32 mouse cellular contexts compared by ENCODE assay signal in genomic region chr7:112235493-112235892, GRCm38 (mm10). TPM values are rescaled to one million over a fixed set of nuclear protein-coding genes. Genes with fewer than 3 reads are reported as not detected.
DNase-seq lines count a peak whose midpoint lies in the region; ATAC-seq lines count a peak whose summit lies in the region.
"Had no signal": no experiment of that assay in that cellular context is flagged by ENCODE, and none has a peak within 500 bp of the region (broad histone marks: within the 10 kb centered on the region; RNA-seq: fewer than 3 reads in every experiment).

No protein-coding gene starts in this region.

- no peak for ATAC-seq in heart, embryonic 12.5 days (ENCODE audit: insufficient number of reproducible peaks, low FRiP score)
- ATAC-seq: activated CD4-positive, CD25-positive, alpha-beta regulatory T cell, adult 4 months; forebrain, embryonic 14.5 days; intestine, embryonic 16.5 days had no signal

- no peaks in the 10 kb centered on the region for H3K9me3 ChIP-seq in heart, embryonic 12.5 days (replicated peaks)
- H3K9me3 ChIP-seq: embryonic facial prominence, embryonic 12.5 days; hindbrain, embryonic 13.5 days; limb, embryonic 12.5 days; liver, embryonic 15.5 days; neural tube, embryonic 15.5 days had no signal

- H3K27me3 ChIP-seq in heart, embryonic 12.5 days (replicated peaks): no peaks in the 10 kb centered on the region
- H3K27me3 ChIP-seq: embryonic facial prominence, embryonic 12.5 days; liver, embryonic 15.5 days; neural tube, embryonic 15.5 days had no signal

- WGBS in heart, embryonic 12.5 days: 78% methylated on average over 4 of the region's 4 CpGs

- H3K4me3 ChIP-seq in heart, embryonic 12.5 days: no peak overlapping the region
- H3K4me3 ChIP-seq: embryonic facial prominence, embryonic 12.5 days; hindbrain, embryonic 13.5 days; limb, embryonic 12.5 days; liver, embryonic 15.5 days; neural tube, embryonic 15.5 days had no signal

- peaks cover 86% of the 10 kb centered on the region for H3K36me3 ChIP-seq in heart, embryonic 12.5 days
- H3K36me3 ChIP-seq: embryonic facial prominence, embryonic 12.5 days; hindbrain, embryonic 13.5 days; limb, embryonic 12.5 days; liver, embryonic 15.5 days; neural tube, embryonic 15.5 days had no signal

- no peak overlapping the region for H3K9ac ChIP-seq in heart, embryonic 12.5 days
- H3K9ac ChIP-seq: embryonic facial prominence, embryonic 12.5 days; hindbrain, embryonic 13.5 days; limb, embryonic 12.5 days; liver, embryonic 15.5 days; lung, embryonic 14.5 days; neural tube, embryonic 15.5 days had no signal

- intact Hi-C loops in gastrocnemius, postnatal 14 days (cut with DNase I; ENCODE audit: low total_unique reads): no loop called here
- intact Hi-C loops in heart, postnatal 36 days (cut with DNase I): loop anchor here (5.0 kb wide), 1 partner anchor 62 kb away; no protein-coding TSS in a partner anchor

- peak; percentile 59 for DNase-seq in cerebellum, adult 11-12 months
- DNase-seq in cerebellum, adult 8-10 months: no peak
- peak; percentile 59 for DNase-seq in gastrocnemius, adult 18-20 months (ENCODE audit: low spot score)
- no peak for DNase-seq in gastrocnemius, postnatal 14 days
- DNase-seq in heart, postnatal 36 days: no peak
- peak; percentile 58 for DNase-seq in brain, adult 2 months (ENCODE audit: low read depth, low spot score)
- no peak for DNase-seq in spleen, postnatal 4 days (ENCODE audit: low spot score in 2 of 2)
- DNase-seq: adrenal gland, adult 2 months; adrenal gland, postnatal 36 days; embryo, embryonic 11 days; heart, postnatal 4 days; kidney, adult 8-10 months; kidney, postnatal 4 days; lung, embryonic 14.5 days; lung, postnatal 14 days; midbrain, embryonic 14.5 days; right cerebral cortex, postnatal 25 days; spleen, adult 18-20 months; thymus, adult 2 months; thymus, postnatal 36 days had no signal

- peaks cover 89% of the 10 kb centered on the region for H3K4me1 ChIP-seq in heart, embryonic 12.5 days (replicated peaks)

- no peak overlapping the region for H3K4me2 ChIP-seq in heart, embryonic 12.5 days
- H3K4me2 ChIP-seq: embryonic facial prominence, embryonic 12.5 days; heart, embryonic 11.5 days; hindbrain, embryonic 13.5 days; limb, embryonic 12.5 days; liver, embryonic 15.5 days; lung, embryonic 14.5 days; neural tube, embryonic 15.5 days had no signal

- peak overlapping the region; percentile 49 for H3K27ac ChIP-seq in heart, embryonic 12.5 days (ENCODE audit: poor library complexity, severe bottlenecking)
- H3K27ac ChIP-seq: embryonic facial prominence, embryonic 12.5 days; hindbrain, embryonic 13.5 days; kidney, postnatal 0 days; limb, embryonic 12.5 days; liver, embryonic 15.5 days; neural tube, embryonic 15.5 days had no signal

RNA-seq across cellular contexts. Expression of gene Mical2, which starts 9.8 kb away (rescaled TPM):
- total RNA-seq in gastrocnemius, adult 18-20 months (2021): 100 to 1,000 TPM; 166 to 180 TPM
- total RNA-seq in gastrocnemius, postnatal 14 days (2021): 100 to 1,000 TPM in 1 of 2 experiments, 10 to 100 TPM in 1; 86.4 to 106 TPM
- 156 and 163 TPM in 2 replicates for polyA plus RNA-seq in heart, embryonic 12.5 days (2016; fragmentation: Nextera tagmentation; extraction: Ambion mirVana)
- 100 to 1,000 TPM in 1 of 2 experiments, 10 to 100 TPM in 1; 80.8 to 101 TPM for total RNA-seq in heart, postnatal 36 days (2021)
- total RNA-seq: CH12.LX had no signal

Comparison
In these comparisons a context has a peak if more than half of its experiments do, and no peak if none do; other contexts are left out.
1. DNase-seq: peak in cerebellum, adult 11-12 months (single experiment), gastrocnemius, adult 18-20 months (single experiment) and brain, adult 2 months (single experiment); none in cerebellum, adult 8-10 months (single experiment), gastrocnemius, postnatal 14 days (single experiment), heart, postnatal 36 days (0 of 2) and spleen, postnatal 4 days (0 of 2).